Mouse (Mus musculus): Measurements from ENCODE around the gene Cldn14. TPM values are rescaled to one million over a fixed set of nuclear protein-coding genes. Genes with fewer than 3 reads are reported as not detected.
A peak's percentile ranks its signal among the peaks of the same experiment; 100 is the strongest.

Cldn14 gene
- polyA plus RNA-seq, 1 experiment from 2014 or later = not detected

DNA sequence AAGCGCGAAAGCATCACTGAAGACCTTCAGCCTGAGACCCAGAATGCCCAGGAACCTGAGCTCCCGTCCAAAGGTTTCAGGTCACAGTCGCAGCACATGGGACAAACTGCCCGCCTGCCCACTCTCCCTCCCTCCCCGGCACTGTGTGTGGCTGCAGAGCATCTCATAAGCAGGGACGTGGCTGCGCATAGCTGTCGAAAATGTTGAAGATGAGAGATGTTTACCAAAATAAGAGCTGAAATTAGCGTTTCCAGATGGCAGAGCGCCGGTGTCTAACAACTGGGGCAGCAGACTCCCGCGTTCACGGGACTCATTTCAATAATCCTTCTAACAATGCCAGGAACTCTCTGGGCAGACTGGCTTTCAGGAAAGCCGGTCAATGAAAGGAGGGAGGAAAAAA, 31.8 kb upstream of the Cldn14 start:
- Histone ChIP-seq H3K36me3 (ENCODE audit: control insufficient read depth, insufficient read depth, low read length) (no peaks in the 10 kb centered on the region), H3K4me2 (ENCODE audit: low read length) (peak overlapping the region; percentile 42), H3K9me3 (ENCODE audit: control insufficient read depth, low read length) (no peaks in the 10 kb centered on the region), H3K27me3 (ENCODE audit: control insufficient read depth, insufficient read depth, low read length) (peaks cover 15% of the 10 kb centered on the region), H3K9ac (ENCODE audit: low read length) (no peak overlapping the region), H3K4me3 (ENCODE audit: control insufficient read depth in 1 of 2, insufficient read depth in 1 of 2, low read depth in 1 of 2, low read length in 2 of 2) (no peak overlapping the region; a peak in 1 of 4 replicates), H3K27ac (replicated peaks in 1 of 2; ENCODE audit: control insufficient read depth in 1 of 2, insufficient read depth in 1 of 2, low read depth in 2 of 2, low read length in 2 of 2) (no peak overlapping the region), H3K4me1 (ENCODE audit: control insufficient read depth in 2 of 2, insufficient read depth in 2 of 2, low read length in 2 of 2) (peaks cover 3 to 5% of the 10 kb centered on the region in 2 experiments; a peak in 2 of 4 replicates)
- 33% methylated on average over 16 of the region's 16 CpGs for WGBS
- no peak for ATAC-seq (ENCODE audit: insufficient number of reproducible peaks, insufficient read depth, low FRiP score, low read depth)

DNA sequence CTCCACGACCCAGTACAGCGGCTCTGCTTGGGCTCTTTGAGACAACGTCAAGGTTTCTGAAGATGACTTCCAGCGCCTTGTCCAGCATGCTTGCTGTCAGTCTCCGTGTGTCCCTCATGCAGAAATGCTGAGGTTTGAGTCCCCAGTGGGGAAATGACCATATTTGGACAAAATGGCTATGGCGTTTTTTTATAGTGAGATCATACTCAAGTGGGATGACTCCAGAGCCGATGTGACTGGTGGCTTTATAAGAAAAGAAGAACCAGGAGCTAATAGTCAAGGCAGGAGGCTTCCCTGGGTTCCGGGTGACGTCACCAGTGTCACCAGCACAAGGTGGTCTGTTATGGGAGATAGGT, 30.3 kb upstream of the Cldn14 start:
- 74% methylated on average over 9 of the region's 9 CpGs for WGBS
- Histone ChIP-seq H3K36me3 (ENCODE audit: control insufficient read depth, insufficient read depth, low read length) (no peaks in the 10 kb centered on the region), H3K27me3 (ENCODE audit: control insufficient read depth, insufficient read depth, low read length) (peaks cover 18% of the 10 kb centered on the region), H3K9me3 (ENCODE audit: control insufficient read depth, low read length) (no peaks in the 10 kb centered on the region), H3K9ac (ENCODE audit: low read length) (no peak overlapping the region), H3K4me3 (ENCODE audit: control insufficient read depth in 1 of 2, insufficient read depth in 1 of 2, low read depth in 1 of 2, low read length in 2 of 2) (no peak overlapping the region), H3K4me2 (ENCODE audit: low read length) (no peak overlapping the region), H3K4me1 (ENCODE audit: control insufficient read depth in 2 of 2, insufficient read depth in 2 of 2, low read length in 2 of 2) (peaks cover 3 to 5% of the 10 kb centered on the region in 2 experiments; a peak in 2 of 4 replicates), H3K27ac (replicated peaks in 1 of 2; ENCODE audit: control insufficient read depth in 1 of 2, insufficient read depth in 1 of 2, low read depth in 2 of 2, low read length in 2 of 2) (no peak overlapping the region)
- ATAC-seq (ENCODE audit: insufficient number of reproducible peaks, insufficient read depth, low FRiP score, low read depth) = no peak

DNA sequence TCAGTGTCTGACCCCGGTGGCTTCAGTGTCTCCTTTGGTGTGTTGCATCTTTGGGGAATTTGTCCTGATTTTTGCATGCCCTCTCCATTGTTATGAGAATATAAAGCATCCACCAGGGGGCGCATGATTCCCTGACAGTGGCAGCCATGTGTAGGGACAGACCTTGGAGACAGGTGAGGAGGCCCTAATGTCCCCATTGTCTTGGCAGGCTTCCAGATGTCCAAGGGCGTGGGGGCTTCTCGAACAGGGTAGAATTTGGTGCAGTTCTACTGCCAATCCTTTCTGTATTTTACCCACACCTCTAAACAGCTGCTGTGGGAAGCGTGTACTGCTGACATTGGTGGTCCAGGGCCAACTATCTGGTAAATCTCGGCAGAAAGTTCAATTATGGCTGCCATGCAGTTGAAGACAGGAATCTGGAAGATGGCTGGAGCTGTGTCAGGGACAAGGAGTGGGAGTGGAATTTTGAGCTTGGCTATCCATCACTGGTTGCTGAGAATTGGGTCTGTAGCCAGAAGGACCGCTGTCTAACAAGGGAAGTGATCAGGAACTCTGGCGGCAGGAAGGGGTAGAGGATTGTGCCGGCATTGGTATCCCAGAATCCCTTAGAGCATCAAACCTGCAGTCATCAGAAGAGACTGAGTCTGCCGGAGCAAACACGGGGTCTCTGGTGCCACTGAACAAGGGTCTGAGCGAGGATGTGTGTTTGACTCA, 29.8 kb upstream of the Cldn14 start:
- Histone ChIP-seq H3K9me3 (ENCODE audit: control insufficient read depth, low read length) (no peaks in the 10 kb centered on the region), H3K27me3 (ENCODE audit: control insufficient read depth, insufficient read depth, low read length) (peaks cover 18% of the 10 kb centered on the region), H3K9ac (ENCODE audit: low read length) (no peak overlapping the region), H3K4me2 (ENCODE audit: low read length) (no peak overlapping the region), H3K36me3 (ENCODE audit: control insufficient read depth, insufficient read depth, low read length) (no peaks in the 10 kb centered on the region), H3K4me3 (ENCODE audit: control insufficient read depth in 1 of 2, insufficient read depth in 1 of 2, low read depth in 1 of 2, low read length in 2 of 2) (no peak overlapping the region), H3K4me1 (ENCODE audit: control insufficient read depth in 2 of 2, insufficient read depth in 2 of 2, low read length in 2 of 2) (peaks cover 3 to 5% of the 10 kb centered on the region in 2 experiments; a peak in 2 of 4 replicates), H3K27ac (replicated peaks in 1 of 2; ENCODE audit: control insufficient read depth in 1 of 2, insufficient read depth in 1 of 2, low read depth in 2 of 2, low read length in 2 of 2) (no peak overlapping the region)
- 60% methylated on average over 12 of the region's 12 CpGs for WGBS
- no peak for ATAC-seq (ENCODE audit: insufficient number of reproducible peaks, insufficient read depth, low FRiP score, low read depth)

DNA sequence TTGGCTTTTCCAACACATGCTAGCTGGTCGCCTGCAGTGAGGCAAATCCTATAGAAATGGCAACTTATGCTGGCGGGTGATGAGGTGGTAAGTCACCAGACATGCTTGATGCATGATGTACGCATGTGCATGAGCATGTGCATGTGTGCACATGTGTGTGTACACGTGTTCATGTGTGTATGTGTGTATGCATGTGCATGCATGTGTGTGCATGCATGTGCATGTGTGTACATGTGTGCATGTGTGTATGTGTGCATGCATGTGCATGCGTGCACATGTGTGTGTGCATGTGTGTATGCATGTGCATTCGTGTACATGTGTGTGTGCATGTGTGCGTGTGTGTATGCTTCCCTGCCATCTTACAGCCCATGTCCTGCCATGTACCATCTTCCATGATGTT, 28.6 kb upstream of the Cldn14 start:
- Histone ChIP-seq H3K36me3 (ENCODE audit: control insufficient read depth, insufficient read depth, low read length) (no peaks in the 10 kb centered on the region), H3K9me3 (ENCODE audit: control insufficient read depth, low read length) (no peaks in the 10 kb centered on the region), H3K27ac (replicated peaks in 1 of 2; ENCODE audit: control insufficient read depth in 1 of 2, insufficient read depth in 1 of 2, low read depth in 2 of 2, low read length in 2 of 2) (no peak overlapping the region), H3K4me1 (ENCODE audit: control insufficient read depth in 2 of 2, insufficient read depth in 2 of 2, low read length in 2 of 2) (peaks cover 3 to 5% of the 10 kb centered on the region in 2 experiments; a peak in 2 of 4 replicates), H3K4me2 (ENCODE audit: low read length) (no peak overlapping the region), H3K9ac (ENCODE audit: low read length) (no peak overlapping the region), H3K27me3 (ENCODE audit: control insufficient read depth, insufficient read depth, low read length) (peaks cover 18% of the 10 kb centered on the region), H3K4me3 (ENCODE audit: control insufficient read depth in 1 of 2, insufficient read depth in 1 of 2, low read depth in 1 of 2, low read length in 2 of 2) (no peak overlapping the region)
- ATAC-seq (ENCODE audit: insufficient number of reproducible peaks, insufficient read depth, low FRiP score, low read depth) = no peak
- 84% methylated on average over 7 of the region's 7 CpGs for WGBS

DNA sequence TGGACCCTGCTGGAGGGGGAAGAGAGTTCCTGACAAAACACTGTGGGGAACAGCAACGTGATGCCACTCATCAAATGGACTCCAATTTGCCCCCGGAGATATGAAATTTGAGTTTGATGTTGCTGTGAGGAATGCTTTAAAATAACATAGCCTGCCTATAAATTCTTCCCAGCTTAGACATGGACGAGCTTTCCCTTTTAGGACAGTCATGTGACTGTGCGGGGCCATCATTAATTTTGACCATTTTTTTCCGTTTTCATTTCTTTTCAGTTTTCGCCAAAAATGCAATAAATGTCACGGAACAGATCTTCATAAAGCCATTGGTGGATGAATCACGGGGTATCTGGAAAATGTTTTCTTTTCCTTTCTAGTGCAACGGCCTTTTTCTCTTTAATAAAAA, 25.5 kb upstream of the Cldn14 start:
- no peak for ATAC-seq (ENCODE audit: insufficient number of reproducible peaks, insufficient read depth, low FRiP score, low read depth)
- H3K36me3 ChIP-seq (ENCODE audit: control insufficient read depth, insufficient read depth, low read length) = no peaks in the 10 kb centered on the region
- 73% methylated on average over 9 of the region's 9 CpGs for WGBS

DNA sequence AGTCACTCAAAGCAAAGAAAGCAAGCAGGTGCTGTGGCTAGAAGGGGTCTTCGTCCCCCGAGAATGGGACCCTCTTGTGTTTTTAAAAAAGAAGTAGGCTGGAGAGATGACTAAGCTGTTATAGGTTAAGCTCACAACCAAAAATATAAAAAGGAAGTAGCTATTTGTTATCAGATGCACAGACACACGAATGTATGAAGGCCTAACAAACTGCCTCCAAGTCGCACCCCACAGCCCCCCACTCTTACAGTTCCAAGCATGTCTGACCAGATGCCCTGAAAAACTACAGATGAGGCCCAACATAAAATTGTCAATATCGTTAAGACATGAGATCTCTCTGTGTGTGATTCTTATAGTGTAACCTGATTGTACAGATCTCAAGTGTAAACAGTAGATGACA, 23.6 kb upstream of the Cldn14 start:
- no peak for ATAC-seq (ENCODE audit: insufficient number of reproducible peaks, insufficient read depth, low FRiP score, low read depth)
- H3K9ac ChIP-seq (ENCODE audit: low read length) = no peak overlapping the region
- 71% methylated on average over 5 of the region's 5 CpGs for WGBS
- H3K27ac ChIP-seq (replicated peaks in 1 of 2; ENCODE audit: control insufficient read depth in 1 of 2, insufficient read depth in 1 of 2, low read depth in 2 of 2, low read length in 2 of 2) = no peak overlapping the region
- H3K4me1 ChIP-seq (ENCODE audit: control insufficient read depth in 2 of 2, insufficient read depth in 2 of 2, low read length in 2 of 2) = no peaks in the 10 kb centered on the region
- no peaks in the 10 kb centered on the region for H3K9me3 ChIP-seq (ENCODE audit: control insufficient read depth, low read length)
- H3K4me2 ChIP-seq (ENCODE audit: low read length) = no peak overlapping the region
- no peaks in the 10 kb centered on the region for H3K36me3 ChIP-seq (ENCODE audit: control insufficient read depth, insufficient read depth, low read length)
- H3K27me3 ChIP-seq (ENCODE audit: control insufficient read depth, insufficient read depth, low read length) = 0 out of 2 replicates have a peak, but pooled peaks cover 4% of the 10 kb centered on the region
- no peak overlapping the region for H3K4me3 ChIP-seq (ENCODE audit: control insufficient read depth in 1 of 2, insufficient read depth in 1 of 2, low read depth in 1 of 2, low read length in 2 of 2)

More for the DNA sequence above, 25.5 kb upstream of the Cldn14 start:
- no peak overlapping the region for H3K27ac ChIP-seq (replicated peaks in 1 of 2; ENCODE audit: control insufficient read depth in 1 of 2, insufficient read depth in 1 of 2, low read depth in 2 of 2, low read length in 2 of 2)
- no peak overlapping the region for H3K9ac ChIP-seq (ENCODE audit: low read length)
- 0 out of 2 replicates have a peak, but pooled peaks cover 7% of the 10 kb centered on the region for H3K27me3 ChIP-seq (ENCODE audit: control insufficient read depth, insufficient read depth, low read length)
- H3K9me3 ChIP-seq (ENCODE audit: control insufficient read depth, low read length) = no peaks in the 10 kb centered on the region
- no peak overlapping the region for H3K4me2 ChIP-seq (ENCODE audit: low read length)
- no peaks in the 10 kb centered on the region; a peak in 1 of 4 replicates for H3K4me1 ChIP-seq (ENCODE audit: control insufficient read depth in 2 of 2, insufficient read depth in 2 of 2, low read length in 2 of 2)
- no peak overlapping the region for H3K4me3 ChIP-seq (ENCODE audit: control insufficient read depth in 1 of 2, insufficient read depth in 1 of 2, low read depth in 1 of 2, low read length in 2 of 2)

DNA sequence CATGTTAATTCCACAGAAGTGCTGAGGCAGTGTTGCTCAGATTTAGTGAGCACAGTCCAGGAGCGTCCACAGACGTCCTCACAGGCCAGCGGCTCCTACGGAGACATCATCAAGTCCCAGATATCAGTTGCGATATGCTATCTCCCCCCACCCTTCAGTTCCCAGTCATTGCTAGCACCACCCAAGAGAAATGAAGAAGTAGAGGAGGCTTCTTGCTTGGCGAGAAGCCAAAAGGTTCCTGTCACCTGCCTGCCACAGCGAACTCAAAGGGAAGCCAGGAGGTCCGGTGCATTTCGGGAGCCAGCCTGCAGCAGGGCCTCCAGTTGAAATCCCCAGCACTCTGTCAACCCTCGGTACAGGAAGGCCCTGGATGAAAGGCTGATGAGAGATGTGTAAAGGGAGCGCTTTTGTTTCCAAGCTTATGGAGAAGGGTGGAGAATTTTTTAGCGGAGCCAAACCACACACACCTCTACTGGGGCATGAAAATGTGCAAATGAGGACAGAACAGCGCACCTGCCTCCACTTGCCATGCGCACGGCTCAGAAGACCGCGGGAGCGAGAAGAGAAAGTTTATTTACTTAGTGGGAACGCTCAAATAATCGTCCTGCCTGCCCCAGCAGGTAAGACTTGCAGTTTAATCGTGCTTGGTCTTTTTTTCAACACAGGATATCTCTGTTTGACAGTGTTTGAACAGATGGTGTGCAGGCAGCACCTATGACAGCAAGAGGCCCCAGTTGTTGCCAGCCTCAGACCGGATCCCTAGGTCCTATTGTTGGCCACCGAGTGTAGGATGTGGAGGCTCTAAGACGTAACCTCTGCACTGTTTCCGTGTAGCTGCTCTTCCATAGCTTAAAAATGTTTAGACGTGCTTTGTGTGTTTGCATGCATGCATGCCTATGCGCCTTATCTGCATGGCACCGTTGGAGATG, 15.0 kb upstream of the Cldn14 start:
- peaks cover 13% of the 10 kb centered on the region; the same call in 1 of the 2 replicates for H3K9me3 ChIP-seq (ENCODE audit: control insufficient read depth, low read length)
- H3K4me1 ChIP-seq (ENCODE audit: control insufficient read depth in 2 of 2, insufficient read depth in 2 of 2, low read length in 2 of 2) = no peaks in the 10 kb centered on the region
- no peak overlapping the region for H3K4me3 ChIP-seq (ENCODE audit: control insufficient read depth in 1 of 2, insufficient read depth in 1 of 2, low read depth in 1 of 2, low read length in 2 of 2)
- no peak overlapping the region for H3K4me2 ChIP-seq (ENCODE audit: low read length)
- no peak overlapping the region for H3K9ac ChIP-seq (ENCODE audit: low read length)
- no peaks in the 10 kb centered on the region; the same call in 1 of the 2 replicates for H3K27me3 ChIP-seq (ENCODE audit: control insufficient read depth, insufficient read depth, low read length)
- H3K36me3 ChIP-seq (ENCODE audit: control insufficient read depth, insufficient read depth, low read length) = no peaks in the 10 kb centered on the region
- no peak overlapping the region for H3K27ac ChIP-seq (replicated peaks in 1 of 2; ENCODE audit: control insufficient read depth in 1 of 2, insufficient read depth in 1 of 2, low read depth in 2 of 2, low read length in 2 of 2)
- no peak for ATAC-seq (ENCODE audit: insufficient number of reproducible peaks, insufficient read depth, low FRiP score, low read depth)
- WGBS = 69% methylated on average over 28 of the region's 28 CpGs

All from heart, embryonic 14.5 days (tissue).